Mouse (Mus musculus) hindbrain, postnatal 0 days (tissue): Measurements from ENCODE around the gene Dmbx1. TPM values are rescaled to one million over a fixed set of nuclear protein-coding genes. Genes with fewer than 3 reads are reported as not detected.

Experiments used
- ATAC-seq: fragments of 200-750 bp; cut with Nextera tagmentation; 2 replicates; pipeline ENCODE4 v1.8.0; 2017; ENCODE audit warnings: mild to moderate bottlenecking, moderate TSS enrichment, moderate library complexity
- DNase-seq: peaks from one replicate; pipeline ENCODE4 v3.0.0-alpha.2; 2015; ENCODE audit warnings: low spot score
- H3K27ac ChIP-seq: fragments of 300-500 bp; sonication (generic); 2 replicates; pipeline ENCODE4 v1.5.1; 2014; ENCODE audit warnings: mild to moderate bottlenecking
- H3K27me3 ChIP-seq: fragments of 300-500 bp; sonication (generic); 2 replicates; pipeline ENCODE4 v1.6.1; 2014; ENCODE audit warnings: low read length, mixed read lengths; ENCODE audit not compliant: insufficient read depth
- H3K36me3 ChIP-seq: fragments of 300-500 bp; sonication (generic); 2 replicates; pipeline ENCODE4 v1.6.1; 2014; ENCODE audit warnings: low read length, mixed read lengths; ENCODE audit not compliant: insufficient read depth
- H3K4me1 ChIP-seq: fragments of 300-500 bp; sonication (generic); 2 replicates; pipeline ENCODE4 v1.6.1; 2014; ENCODE audit warnings: antibody characterized with exemption, low read length, mixed read lengths; ENCODE audit not compliant: insufficient read depth
- H3K4me2 ChIP-seq: fragments of 300-500 bp; sonication (generic); 2 replicates; pipeline ENCODE4 v1.6.1; 2014; ENCODE audit warnings: low read depth, mild to moderate bottlenecking, low read length, moderate library complexity, mixed read lengths
- H3K4me3 ChIP-seq: fragments of 300-500 bp; sonication (generic); 2 replicates; pipeline ENCODE4 v1.5.1; 2014; ENCODE audit warnings: low read length
- H3K9ac ChIP-seq: fragments of 300-500 bp; sonication (generic); replicated peaks from 2 replicates; pipeline ENCODE4 v1.6.1; 2014; ENCODE audit warnings: mild to moderate bottlenecking, low read length, moderate library complexity, mixed read lengths
- H3K9me3 ChIP-seq: fragments of 300-500 bp; sonication (generic); 2 replicates; pipeline ENCODE4 v1.6.1; 2016; ENCODE audit warnings: low read length, mixed read lengths
- CTCF ChIP-seq: IDR thresholded peaks from 2 replicates; pipeline ENCODE4 v1.5.1; 2016; ENCODE audit warnings: antibody characterized with exemption, control low read depth, low read depth
- WGBS: fragments of 180-500 bp; shearing (Covaris S2); extraction: QIAGEN DNeasy Blood & Tissue Kit; methylation state at CpG from one replicate; pipeline ENCODE4 v1.1.7; 2014; 5-methylcytosine and 5-hydroxymethylcytosine counted together
- polyA plus RNA-seq: library from polyadenylated mRNA; unstranded; fragments of >200 nt; fragmentation: Nextera tagmentation; extraction: Ambion mirVana; gene quantifications from 2 replicates; pipeline ENCODE4 v1.2.1, GENCODE M21; 2015
- total RNA-seq: library from RNA; depleted of rRNA; stranded (reverse); fragments of >200 nt; gene quantifications from 2 replicates; pipeline ENCODE4 v1.2.3, GENCODE M21; 2014

Gene Dmbx1
- total and polyA plus RNA-seq, 2 experiments from 2014 or later = 3.3 to 4.3 TPM

- 0 out of 2 replicates have a peak, but pooled peaks cover 7% of the 10 kb centered on the region for H3K4me1 ChIP-seq
- TF ChIP-seq CTCF = no peak; the same call in 1 of the 2 replicates
- H3K27me3 ChIP-seq = no peaks in the 10 kb centered on the region
- no peaks in the 10 kb centered on the region for H3K9me3 ChIP-seq
- H3K4me2 ChIP-seq = peak within 1 kb of the TSS; percentile 62
- no peaks in the 10 kb centered on the region for H3K36me3 ChIP-seq
- H3K9ac ChIP-seq = no peak within 1 kb of the TSS; the same call in 1 of the 2 replicates
- ATAC-seq = no peak
- WGBS = under 1% methylated on average over 31 of the region's 31 CpGs
- no peak for DNase-seq
- H3K4me3 ChIP-seq = peak within 1 kb of the TSS; percentile 32
- H3K27ac ChIP-seq = no peak within 1 kb of the TSS
These were observed 49.2 kb downstream of the Dmbx1 start, which contains the start of gene 6430628N08Rik for GRCm38 (mm10) chr4:115890553-115890952. Gene 6430628N08Rik (plus strand): TSS chr4:115890665.

- H3K9me3 ChIP-seq = no peaks in the 10 kb centered on the region
- DNase-seq (no peak), ATAC-seq (no peak)
- TF ChIP-seq CTCF = no peak
- H3K27me3 ChIP-seq = no peaks in the 10 kb centered on the region
- no peak overlapping the region; the same call in 1 of the 2 replicates for H3K9ac ChIP-seq
- 0 out of 2 replicates have a peak, but pooled peaks cover 10% of the 10 kb centered on the region for H3K4me1 ChIP-seq
- H3K4me3 ChIP-seq = peak overlapping the region; percentile 32
- no peaks in the 10 kb centered on the region for H3K36me3 ChIP-seq
- H3K27ac ChIP-seq = no peak overlapping the region
- peak overlapping the region; percentile 62 for H3K4me2 ChIP-seq
- 11% methylated on average over 6 of the region's 6 CpGs for WGBS
These were observed 49.7 kb downstream of the Dmbx1 start for GRCm38 (mm10) chr4:115890066-115890465.

- 62% methylated on average over 1 of the region's 1 CpGs for WGBS
- Histone ChIP-seq H3K27me3 (no peaks in the 10 kb centered on the region), H3K27ac (no peak overlapping the region), H3K9ac (no peak overlapping the region), H3K4me1 (0 out of 2 replicates have a peak, but pooled peaks cover 10% of the 10 kb centered on the region), H3K4me2 (no peak overlapping the region), H3K36me3 (no peaks in the 10 kb centered on the region), H3K9me3 (no peaks in the 10 kb centered on the region), H3K4me3 (no peak overlapping the region)
- TF ChIP-seq CTCF = no peak
- ATAC-seq = no peak
- no peak for DNase-seq
These were observed 52.9 kb downstream of the Dmbx1 start for GRCm38 (mm10) chr4:115886875-115887274.

GRCm38 (mm10) chr4:115885846-115886245 lies 53.9 kb downstream of the Dmbx1 start:
- Histone ChIP-seq H3K4me2 (no peak overlapping the region), H3K36me3 (no peaks in the 10 kb centered on the region), H3K4me1 (peaks cover 19% of the 10 kb centered on the region), H3K27me3 (no peaks in the 10 kb centered on the region), H3K9ac (no peak overlapping the region), H3K27ac (peak overlapping the region; percentile 3; the same call in 1 of the 2 replicates), H3K9me3 (no peaks in the 10 kb centered on the region), H3K4me3 (no peak overlapping the region)
- DNase-seq (peak; percentile 83), ATAC-seq (peak; percentile 87)
- TF ChIP-seq CTCF = no peak
- 68% methylated on average over 3 of the region's 3 CpGs for WGBS

- Histone ChIP-seq H3K27me3 (no peaks in the 10 kb centered on the region), H3K27ac (no peak within 1 kb of the TSS), H3K36me3 (no peaks in the 10 kb centered on the region), H3K9ac (no peak within 1 kb of the TSS), H3K4me3 (no peak within 1 kb of the TSS), H3K4me2 (no peak within 1 kb of the TSS), H3K4me1 (peaks cover 18% of the 10 kb centered on the region), H3K9me3 (no peaks in the 10 kb centered on the region)
- 73% methylated on average over 6 of the region's 6 CpGs for WGBS
- no peak for DNase-seq
- no peak for ATAC-seq
- no peak for TF ChIP-seq CTCF
These were observed 55.7 kb downstream of the Dmbx1 start, which contains the start of gene Kncn for GRCm38 (mm10) chr4:115884022-115884421. Gene Kncn (plus strand): TSS chr4:115884400.

- Histone ChIP-seq H3K27ac (no peak overlapping the region), H3K4me1 (peaks cover 23% of the 10 kb centered on the region), H3K4me2 (no peak overlapping the region), H3K36me3 (no peaks in the 10 kb centered on the region), H3K9me3 (no peaks in the 10 kb centered on the region), H3K27me3 (no peaks in the 10 kb centered on the region), H3K9ac (no peak overlapping the region), H3K4me3 (no peak overlapping the region)
- TF ChIP-seq CTCF = no peak
- WGBS = 54% methylated on average over 4 of the region's 4 CpGs
- DNase-seq (no peak), ATAC-seq (no peak)
These were observed 57.5 kb downstream of the Dmbx1 start for GRCm38 (mm10) chr4:115882195-115882594.

- no peaks in the 10 kb centered on the region for H3K9me3 ChIP-seq
- peak; percentile 48 for ATAC-seq
- H3K27me3 ChIP-seq = no peaks in the 10 kb centered on the region
- no peaks in the 10 kb centered on the region for H3K36me3 ChIP-seq
- H3K4me1 ChIP-seq = peaks cover 23% of the 10 kb centered on the region
- TF ChIP-seq CTCF = no peak
- DNase-seq = peak; percentile 86
- 0% methylated on average over 1 of the region's 1 CpGs for WGBS
- H3K9ac ChIP-seq = no peak overlapping the region
- H3K27ac ChIP-seq = no peak overlapping the region; the same call in 1 of the 2 replicates
- H3K4me2 ChIP-seq = no peak overlapping the region
- H3K4me3 ChIP-seq = no peak overlapping the region
These were observed 58.5 kb downstream of the Dmbx1 start for GRCm38 (mm10) chr4:115881183-115881582.
